Mouse (Mus musculus) CD4-positive, CD25-positive, alpha-beta regulatory T cell, adult 4 months (primary cell): Measurements from ENCODE around the gene Rundc3a. TPM values are rescaled to one million over a fixed set of nuclear protein-coding genes. Genes with fewer than 3 reads are reported as not detected.
A peak's percentile ranks its signal among the peaks of the same experiment; 100 is the strongest.
"Not testable (repeated sequence)": the region's sequence is repeated elsewhere in the genome, so short reads cannot be mapped to it uniquely, and the experiment has no call there.

ENCODE experiments used
- ATAC-seq: one replicate; pipeline ENCODE4 v1.8.0; 2017
- polyA plus RNA-seq, 2 experiments: library from polyadenylated mRNA; unstranded; fragments of 100-300 nt; shearing (Covaris generic); gene quantifications; one replicate each; pipeline ENCODE4 v1.2.1; 2017

Rundc3a gene
- polyA plus RNA-seq, 2 experiments from 2014 or later = 3.3 to 3.5 TPM

DNA sequence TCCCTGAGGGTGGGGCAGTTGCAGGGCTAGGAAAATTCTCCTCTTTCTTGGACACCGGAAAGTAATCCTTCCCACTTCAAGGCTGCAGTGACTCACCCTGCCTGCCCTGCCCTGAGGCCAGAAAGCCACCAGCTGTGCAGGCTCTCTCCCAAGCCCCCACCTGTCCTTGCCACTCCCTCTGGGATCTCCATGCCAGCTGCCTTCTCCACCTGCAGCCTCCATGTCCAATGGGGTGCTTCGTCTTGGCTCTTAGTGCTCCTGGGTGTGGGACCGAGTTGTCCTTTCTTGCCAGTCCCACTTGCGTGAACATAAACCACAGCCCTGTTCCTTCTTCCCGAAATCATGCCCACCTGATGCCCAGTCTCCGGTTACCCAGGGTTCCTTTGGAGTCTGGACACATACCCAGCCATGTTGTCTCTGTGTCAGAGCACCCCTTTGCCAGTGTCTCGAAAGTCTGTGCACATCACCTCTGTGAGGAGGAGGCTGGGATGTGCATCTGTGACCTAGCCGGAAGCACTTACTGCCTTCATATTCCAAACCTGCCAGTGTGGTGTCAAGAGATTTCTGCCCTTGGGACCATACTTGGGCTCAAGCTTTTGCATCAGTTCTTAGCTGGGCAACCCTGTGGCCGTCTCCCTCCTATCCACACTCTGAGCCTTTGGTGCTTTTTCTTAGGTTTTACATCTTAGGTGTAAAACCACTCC lies 1.4 kb downstream of the Rundc3a start:
- no peak for ATAC-seq

DNA sequence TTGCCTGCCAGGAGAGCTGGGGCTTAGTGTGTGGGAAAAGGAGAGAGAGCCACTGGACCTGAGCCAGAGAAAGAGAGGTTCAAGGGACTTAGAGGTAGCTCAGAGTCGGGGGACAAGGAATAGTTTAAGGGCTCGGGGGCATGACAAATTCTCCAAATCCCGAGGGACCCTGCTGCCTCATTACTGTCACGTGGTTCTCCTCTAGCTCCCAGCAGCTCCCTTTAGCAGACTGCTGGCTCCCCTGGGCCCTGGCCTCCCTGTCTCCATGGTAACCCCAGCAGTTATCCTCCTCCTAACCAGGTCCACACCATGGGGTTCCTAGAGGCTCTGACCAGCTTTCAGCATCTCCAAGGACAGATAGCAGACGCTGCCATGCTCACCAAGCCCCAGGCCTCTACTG lies 2.0 kb downstream of the Rundc3a start:
- no peak for ATAC-seq

DNA sequence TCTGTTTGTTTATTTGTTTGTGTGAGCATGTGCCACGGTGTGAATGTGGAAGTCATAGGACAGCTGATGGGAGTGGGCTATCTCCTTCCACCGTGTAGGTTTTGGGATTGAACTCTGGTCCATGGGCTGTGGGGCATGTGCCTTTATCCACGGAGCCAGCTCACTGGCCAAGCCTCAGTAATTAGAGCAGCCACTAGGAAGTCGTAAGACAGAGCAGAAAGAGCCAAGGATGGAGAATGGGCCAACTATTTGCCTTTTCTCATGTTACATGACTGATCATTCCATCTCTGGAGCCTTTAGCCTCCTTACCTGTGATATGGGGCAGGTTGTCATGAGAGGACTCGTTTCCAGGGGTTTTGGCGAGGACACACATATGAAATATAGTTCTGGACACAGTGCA lies 3.1 kb downstream of the Rundc3a start:
- no peak for ATAC-seq

DNA sequence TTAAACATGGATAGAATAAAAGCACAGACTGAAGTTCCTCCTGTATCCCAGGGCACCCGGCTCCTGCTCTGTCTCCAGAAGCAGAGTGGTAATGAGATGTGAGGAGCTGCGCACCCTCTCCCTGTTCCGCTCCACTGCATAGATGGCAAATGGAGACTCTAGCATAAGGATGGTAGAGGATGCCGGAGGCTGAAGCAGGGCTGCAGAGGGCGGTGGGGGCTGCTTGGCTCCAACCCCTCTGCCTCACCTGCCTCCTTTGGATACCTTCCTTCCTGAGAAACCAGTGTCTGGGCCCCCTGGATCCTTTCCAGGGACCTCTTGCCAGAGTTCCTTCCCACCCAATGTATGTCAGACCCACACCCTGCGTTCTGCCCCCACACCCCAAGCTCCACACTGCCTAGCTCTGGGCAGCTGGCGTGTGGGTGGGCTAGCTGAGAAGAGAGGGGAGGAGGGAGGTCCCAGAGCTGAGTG lies 3.5 kb downstream of the Rundc3a start:
- ATAC-seq = no peak

DNA sequence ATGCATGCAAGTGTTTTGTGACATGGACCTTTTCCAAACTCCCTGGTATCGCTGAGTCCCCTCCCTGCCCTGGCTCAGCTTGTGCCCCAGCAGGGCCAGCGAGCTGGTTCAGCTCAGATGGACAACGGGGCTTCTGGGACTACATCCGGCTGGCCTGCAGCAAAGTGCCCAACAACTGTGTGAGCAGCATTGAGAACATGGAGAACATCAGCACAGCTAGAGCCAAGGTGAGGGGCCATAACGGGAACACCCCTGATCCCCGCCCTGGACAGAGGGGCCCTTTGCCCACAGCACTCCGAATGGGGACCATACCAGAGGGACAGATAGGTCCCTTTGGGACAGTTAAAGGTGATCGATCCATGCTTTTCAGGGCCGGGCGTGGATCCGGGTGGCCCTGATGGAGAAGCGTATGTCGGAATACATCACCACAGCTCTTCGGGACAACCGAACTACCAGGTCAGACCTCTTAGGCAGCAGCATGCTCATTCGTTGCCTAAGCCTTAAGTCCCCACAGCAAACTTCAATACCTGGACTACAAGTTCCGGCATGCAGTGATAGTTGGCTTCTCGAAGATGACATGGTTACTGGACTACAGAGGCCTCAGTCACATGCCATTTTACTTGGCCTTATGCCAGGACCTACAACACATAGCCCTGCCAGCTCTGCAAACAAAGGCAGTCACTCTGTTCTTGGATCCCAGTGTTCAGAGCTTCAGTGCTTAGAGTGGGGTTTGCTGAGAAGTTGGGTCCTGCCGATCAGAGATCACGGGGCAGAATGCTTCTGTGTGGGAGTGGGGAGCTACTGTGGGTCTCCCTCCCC lies 5.0 kb downstream of the Rundc3a start:
- no peak for ATAC-seq

DNA sequence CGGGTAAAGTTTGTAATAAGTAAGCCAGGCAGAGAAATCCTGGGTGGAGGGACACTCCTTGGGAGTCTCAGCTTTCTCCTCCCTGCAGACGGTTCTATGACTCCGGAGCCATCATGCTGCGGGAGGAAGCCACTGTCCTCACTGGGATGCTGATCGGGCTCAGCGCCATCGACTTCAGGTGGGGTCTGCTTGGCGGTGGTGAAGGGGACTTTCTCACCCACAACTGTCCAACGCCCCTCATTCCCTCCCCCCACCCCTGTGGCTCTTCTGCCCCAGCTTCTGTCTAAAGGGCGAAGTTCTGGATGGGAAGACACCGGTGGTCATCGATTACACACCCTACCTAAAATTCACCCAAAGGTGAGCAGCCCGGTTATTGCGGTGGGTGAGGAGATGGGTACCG lies 5.9 kb downstream of the Rundc3a start:
- ATAC-seq = no peak

DNA sequence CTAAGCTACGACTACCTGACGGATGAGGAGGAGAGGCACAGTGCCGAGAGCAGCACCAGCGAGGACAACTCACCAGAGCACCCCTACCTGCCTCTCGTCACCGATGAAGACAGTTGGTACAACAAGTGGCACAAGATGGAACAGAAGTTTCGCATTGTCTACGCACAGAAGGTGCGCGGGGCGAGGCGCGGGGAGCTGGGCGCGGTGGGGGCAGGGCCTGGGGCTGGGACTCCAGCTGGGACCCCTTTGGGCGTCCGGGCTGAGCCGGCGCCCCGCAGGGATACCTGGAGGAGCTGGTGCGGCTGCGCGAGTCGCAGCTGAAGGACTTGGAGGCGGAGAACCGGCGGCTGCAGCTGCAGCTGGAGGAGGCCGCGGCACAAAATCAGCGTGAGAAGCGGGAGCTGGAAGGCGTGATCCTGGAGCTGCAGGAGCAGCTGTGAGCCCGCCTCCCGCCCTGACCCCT lies 6.4 kb downstream of the Rundc3a start:
- ATAC-seq = no peak

DNA sequence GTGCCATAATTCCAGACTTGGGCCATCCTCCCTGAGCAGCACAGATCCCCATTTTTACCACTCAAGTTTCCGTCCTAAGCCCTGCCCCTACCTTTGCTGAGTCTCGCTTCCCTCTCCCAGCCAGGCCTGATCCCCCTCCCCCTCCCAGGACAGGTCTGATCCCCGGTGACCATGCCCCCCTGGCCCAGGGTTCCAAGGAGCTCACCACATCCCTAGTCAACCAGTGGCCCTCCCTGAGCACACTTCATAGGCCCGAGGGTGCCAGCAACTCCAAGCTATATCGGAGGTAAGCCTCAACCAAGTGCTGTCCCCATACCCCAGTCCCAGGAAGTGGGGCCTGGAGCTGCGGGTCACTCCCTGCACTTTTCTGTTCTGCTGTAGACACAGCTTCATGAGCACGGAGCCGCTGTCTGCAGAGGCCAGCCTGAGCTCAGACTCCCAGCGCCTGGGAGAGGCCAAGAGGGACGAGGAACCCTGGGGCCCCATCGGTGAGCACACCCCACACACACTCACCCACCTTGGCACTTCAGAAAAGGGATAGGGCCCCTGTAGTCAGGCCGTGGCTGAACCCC lies 7.4 kb downstream of the Rundc3a start:
- no peak for ATAC-seq

DNA sequence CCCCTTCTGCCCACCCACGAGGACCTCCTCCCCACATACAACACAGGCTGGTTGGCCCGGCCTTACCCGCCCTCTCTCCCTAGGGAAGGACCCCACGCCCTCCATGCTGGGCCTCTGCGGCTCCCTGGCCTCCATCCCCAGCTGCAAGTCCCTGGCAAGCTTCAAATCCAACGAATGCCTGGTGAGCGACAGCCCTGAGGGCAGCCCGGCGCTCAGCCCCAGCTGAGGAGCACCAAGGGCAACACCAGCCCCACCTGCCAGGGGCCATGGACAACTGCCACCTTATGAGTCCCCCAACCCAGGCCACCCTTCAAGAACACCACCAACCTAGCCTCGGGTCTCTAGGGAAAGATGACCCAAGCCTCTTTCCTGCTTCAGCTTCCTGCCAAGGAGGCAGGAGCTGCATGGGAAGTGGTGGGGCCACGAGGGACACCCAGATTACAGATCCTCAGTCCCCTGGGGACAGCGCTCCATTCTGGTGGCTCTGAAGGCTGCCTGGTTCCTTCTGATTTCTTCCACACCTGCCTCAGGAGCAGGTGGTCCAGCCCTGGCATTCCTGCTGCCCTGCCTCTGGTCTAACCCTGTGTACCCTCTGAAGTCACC lies 8.8 kb downstream of the Rundc3a start:
- ATAC-seq = no peak

DNA sequence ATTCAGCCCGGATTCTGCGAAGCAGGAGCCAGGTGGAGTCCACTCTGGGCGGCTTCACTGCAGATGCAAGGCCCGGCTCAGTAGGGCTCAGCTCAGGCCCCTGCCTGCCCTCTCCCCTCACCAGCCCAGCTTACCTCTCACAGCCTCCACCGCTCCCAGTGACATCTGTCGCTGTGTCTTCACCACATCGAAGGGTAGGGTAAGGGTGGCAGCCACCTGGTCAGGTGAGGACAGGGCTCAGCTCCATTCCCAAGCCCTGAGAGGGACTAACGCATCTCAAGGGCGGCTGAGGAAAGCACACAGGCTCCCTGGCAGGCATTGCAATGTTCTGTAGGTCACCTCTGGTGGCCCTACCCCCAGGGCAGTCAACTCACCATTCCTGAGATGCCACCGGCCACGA lies 10.5 kb downstream of the Rundc3a start:
- ATAC-seq = no peak

DNA sequence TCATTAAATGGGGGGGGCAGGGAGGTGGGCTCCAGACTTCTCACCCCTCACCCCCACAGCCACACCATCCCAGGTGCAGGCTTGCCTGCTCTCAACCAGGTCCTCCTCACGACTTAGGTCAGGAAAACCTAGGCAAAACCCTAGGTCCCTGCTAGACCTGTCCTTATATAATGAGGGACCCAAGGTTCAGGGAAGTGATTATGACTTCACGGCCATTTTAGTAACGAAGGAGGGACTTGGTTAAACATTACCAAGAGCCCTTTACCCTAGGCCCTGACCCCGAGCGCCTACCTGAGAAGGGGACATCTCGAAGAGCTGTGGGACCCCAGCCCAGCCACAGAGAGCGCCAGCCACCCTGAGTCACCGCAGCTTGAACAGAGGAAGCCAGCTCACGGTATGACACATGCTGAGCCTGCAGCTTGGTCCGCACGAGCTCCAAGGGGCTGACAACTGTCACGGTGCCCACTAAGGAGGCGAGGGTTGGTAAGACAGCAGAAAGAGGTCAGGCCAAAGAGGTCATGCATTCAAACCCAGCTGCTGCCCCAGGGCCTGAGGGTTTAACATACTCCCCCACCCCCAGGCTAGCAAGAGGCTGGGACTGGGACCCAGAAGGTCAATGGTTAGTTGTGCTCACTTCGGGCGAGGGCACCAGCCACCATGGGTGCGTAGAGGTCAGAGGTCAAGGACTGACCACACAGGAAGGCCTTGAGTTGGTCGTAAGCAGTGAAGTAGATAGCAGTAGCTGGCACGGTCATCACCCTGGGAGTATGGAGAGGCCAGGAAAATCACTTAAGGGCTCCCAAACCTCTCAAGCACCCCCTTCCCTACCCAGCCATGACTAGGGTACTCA lies 11.2 kb downstream of the Rundc3a start:
- ATAC-seq = no peak

DNA sequence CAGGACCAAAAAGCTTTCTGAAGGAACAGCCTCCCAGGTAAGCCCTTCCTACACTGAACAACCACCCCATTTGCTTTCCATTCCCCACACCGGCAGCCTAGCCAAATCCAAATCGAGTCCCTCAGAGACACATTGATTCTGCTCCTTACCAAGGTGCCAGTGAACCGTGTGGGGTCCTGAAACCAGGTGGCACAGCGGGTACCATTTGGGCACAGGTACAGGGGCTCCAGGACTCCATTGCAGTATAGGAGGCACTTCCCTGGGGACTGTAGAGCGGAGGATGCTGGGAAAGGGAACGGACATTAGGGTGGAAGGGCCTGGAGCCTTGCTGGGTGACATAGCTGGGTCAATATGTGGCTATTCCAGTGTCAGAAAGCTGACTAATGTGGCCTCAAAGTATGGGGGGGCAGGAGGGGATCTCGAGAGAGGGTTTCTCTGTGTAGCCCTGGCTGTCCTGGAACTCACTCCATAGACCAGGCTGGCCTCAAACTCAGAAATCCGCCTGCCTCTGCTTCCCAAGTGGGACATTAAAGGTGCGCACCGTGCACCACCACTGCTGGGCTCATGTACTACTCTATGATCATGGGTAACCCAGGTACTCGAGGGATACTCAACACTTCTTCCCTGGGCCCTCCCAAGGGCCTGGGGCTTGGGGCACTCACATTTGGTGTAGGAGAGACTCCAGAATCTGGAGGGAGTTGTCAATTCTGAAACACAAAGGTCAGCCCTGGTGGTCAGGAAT lies 12.5 kb downstream of the Rundc3a start:
- ATAC-seq = no peak

DNA sequence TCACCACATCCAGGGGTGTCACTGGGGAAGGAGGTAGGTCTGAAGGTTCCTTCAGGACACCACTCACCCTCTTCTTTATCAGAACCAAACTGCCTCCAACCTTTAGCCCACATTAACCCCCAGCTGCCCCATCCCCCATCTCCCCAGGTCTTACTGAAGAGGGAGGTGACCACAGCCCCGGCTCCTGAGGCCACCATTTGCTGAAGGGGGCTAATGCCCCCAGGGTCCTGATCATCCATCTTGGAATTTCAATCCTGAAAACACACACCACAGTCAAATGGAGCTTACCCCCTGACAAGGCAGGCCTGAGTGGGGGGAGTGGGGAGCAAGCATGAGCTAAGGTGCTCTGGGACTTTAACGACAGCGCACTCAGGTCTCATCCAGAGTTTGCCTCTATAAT lies 13.2 kb downstream of the Rundc3a start:
- no peak for ATAC-seq

DNA sequence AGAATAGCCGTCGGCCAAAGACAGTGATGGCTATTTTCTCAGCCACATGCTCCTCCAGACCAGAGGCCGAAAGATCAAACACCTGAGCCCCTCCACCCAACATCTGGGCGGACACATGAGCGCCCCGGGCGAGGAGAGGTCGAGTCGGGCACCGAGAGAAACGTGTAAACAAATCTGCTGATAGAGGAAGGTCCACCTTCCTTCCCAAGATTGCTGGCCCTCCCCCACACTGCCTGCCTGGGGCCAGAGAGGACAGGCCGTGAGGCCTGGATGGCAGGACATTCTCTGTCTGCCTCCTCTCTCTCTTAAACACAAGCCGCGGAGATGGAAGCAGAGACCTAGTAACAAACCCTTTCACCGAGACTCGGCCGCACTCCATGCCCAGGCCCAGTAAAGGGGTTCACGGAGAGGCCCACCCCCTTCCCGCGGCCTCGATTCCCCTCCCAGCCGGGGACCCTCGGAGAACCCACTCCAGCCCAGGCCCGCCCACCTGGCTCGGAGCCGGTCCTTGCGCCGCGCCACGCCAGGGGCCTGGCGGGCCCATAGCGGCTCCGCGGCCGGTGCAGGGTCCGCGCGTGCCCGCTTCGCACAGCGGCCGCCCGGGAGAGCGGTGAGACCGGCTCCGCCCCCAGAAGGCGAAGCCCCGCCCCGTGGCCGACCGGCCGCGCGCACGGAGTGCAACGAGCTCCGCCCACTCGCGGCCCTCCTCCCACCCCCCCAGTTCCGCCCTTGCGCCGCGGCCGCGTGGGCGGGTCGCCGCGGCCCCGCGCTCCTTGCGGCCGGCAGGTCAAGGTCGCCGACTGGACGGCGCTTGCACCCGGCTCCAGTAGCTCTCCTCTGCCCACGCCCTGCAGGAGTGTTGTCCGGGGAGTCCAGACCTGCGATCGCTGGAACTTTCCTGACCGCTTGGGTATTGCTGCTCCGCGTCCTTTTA lies 14.0 kb downstream of the Rundc3a start:
- peak; percentile 53 for ATAC-seq

DNA sequence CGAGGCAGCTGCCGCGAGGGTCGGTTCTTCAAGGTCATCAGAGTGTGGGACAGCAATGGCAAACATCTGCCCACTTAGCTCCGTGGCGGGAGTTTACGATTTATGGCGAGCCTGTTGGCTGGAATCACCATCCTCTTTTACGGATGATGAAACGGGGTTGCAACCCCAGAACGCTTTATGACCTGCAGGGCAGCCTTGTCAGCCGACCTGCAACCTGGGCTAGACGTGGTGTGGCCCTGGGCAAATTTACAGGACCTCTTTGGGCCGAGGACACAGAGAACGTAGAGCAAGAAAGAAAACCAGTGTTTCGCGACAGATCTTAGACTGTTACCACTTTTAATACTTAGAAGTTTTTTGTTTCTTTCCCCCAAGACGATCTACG lies 14.6 kb downstream of the Rundc3a start, which contains the start of gene Slc25a39:
TSS of gene Slc25a39 (minus strand) at position 113 of the 382 bp plus-strand sequence.
- ATAC-seq = no peak

DNA sequence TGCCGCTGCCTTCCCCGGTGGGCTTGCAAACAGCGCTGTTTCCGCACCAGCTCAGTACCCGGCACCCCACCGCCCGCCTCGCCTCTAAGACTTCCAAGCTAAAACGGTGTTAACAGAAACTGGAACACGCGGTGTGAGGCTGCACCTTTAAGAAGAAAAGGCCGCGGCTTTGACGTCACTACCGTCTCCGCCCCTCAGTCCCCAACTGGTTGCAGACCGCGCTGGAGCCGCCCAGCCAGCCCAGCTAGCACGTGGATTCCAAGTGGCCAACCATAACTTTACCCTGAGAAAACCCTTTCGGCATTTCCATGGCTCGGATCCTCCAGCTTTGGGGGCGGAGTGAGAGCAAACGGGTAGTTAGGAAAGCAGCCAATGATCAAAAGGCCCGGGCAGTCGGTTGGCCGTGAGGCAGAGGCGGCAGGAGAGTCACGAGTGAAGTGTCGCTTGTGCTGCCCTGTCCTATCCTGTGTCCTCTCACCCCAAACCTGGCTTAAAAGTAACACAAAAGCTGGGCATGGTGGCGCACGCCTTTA lies 15.2 kb downstream of the Rundc3a start:
- peak; percentile 92 for ATAC-seq

DNA sequence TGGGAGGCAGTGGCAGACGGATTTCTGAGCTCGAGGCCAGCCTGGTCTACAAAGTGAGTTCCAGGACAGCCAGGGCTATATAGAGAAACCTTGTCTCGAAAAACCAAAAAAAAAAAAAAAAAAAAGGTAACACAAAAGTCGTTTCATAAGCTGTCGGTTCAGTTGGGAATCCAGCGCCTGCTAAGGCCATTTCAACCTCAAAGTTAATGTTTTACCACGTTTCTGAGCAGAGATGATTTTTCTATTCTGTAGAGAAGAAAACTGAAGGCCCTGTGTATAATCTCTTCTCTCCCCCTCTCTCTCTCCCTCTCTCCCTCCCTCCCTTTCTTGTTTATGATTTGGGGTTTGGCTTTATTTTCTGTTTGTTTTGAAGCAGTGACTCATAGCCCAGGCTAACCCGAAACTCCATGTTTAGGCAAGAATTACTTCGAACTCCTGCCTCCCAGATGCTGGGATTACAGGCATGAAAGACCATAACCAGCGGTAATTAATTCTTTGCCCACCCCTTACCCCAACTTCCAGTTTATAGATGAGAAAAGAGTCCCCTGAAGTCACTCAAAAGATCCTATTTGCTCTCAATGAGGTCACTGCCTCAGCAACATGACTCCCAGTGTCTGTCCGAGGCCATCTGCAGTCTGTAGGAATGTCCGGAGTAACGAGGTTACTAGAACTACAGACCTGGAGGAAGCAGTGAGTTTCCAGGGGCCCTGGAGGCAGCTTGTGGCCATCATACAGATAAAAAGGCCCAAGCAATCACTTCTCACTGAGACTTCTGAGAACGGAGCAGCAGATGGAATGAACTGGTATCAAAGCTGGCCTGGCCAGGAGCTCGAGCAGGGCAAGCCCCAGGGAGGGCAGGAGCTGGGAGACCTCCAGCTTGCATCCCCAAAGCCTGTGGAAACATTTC lies 15.9 kb downstream of the Rundc3a start:
- no peak for ATAC-seq

DNA sequence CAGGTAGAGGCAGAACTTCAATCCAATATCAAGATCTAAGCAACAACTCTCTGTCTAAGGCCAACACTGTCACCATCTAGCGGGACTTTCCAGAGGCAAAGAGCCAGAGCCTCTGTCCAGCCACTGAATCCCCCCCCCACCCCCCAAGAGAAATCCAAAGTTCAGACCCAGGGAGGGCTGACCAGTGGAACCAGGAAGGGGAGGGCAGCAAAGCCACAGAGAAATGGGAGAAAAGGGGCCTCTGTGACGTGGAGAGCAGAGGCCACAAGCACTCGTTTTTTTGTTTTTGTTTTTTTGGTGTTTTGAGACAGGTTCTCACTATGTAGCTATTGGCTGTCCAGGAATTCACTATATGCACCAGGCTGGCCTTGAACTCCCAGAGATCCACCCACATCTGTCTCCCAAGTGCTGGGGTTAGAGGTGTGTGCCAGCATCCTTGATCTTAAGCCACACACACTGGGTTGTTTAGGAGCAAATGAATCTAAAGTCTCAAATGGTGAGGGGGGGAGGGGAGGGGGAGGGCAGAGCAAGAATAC lies 16.7 kb downstream of the Rundc3a start:
- ATAC-seq = no peak

DNA sequence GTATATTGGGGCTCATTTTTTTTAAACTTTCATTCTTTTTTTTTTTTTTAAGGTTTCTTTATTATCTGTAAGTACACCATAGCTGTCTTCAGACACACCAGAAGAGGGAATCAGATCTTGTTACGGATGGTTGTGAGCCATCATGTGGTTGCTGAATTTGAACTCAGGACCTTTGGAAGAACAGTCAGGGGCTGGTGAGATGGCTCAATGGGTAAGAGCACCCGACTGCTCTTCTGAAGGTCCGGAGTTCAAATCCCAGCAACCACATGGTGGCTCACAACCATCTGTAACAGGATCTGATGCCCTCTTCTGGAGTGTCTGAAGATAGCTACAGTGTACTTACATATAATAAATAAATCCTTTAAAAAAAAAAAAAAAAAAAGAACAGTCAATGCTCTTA lies 17.1 kb downstream of the Rundc3a start:
- ATAC-seq = not testable (repeated sequence)
